Mouse (Mus musculus) kidney, postnatal 14 days (tissue): ENCODE data around the gene Tfpt.
"Not testable (repeated sequence)": the region's sequence is repeated elsewhere in the genome, so short reads cannot be mapped to it uniquely, and the experiment has no call there.

ENCODE experiments used
- DNase-seq: peaks from one replicate; pipeline ENCODE4 v3.0.0; 2022; ENCODE audit warnings: mixed read lengths

Gene Tfpt

DNA sequence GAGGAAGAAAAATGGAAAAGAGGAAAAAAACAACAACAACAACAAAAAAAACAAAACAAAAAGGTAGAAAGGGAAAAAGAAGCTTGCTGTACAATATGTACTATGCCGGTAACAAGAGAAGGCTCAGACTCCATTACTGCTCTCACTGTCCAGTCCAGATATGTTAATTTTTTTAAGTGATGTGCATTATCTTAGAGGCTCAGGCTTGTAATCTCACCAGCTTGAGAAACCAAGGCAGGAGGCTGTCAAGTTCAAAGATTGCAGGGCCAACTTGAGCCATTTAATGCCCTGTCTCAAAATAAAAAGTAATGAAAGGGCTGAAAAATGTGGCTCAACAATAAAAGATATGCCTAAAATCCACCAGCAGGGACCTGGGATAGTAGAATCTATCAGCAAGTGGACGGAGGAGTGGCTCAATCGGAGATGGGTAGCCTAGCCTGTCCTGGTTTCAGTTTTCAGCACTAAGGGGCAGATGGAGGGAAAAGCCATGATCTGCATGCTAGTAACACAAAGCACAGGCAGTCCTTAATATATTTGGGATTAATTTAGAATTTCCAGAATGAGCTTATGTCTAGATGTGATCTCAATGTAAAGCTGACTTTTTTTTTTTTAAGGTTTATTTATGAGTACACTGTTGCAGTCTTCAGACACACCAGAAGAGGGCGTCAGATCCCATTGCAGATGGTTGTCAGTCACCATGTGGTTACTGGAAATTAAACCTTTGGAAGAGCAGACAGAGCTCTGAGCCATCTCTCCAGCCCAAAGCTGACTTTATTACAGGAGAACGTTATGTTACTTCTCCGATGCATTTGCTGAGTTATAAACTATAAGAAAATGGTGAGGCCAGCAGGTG is 13.1 kb downstream of the Tfpt start:
- no peak for DNase-seq

DNA sequence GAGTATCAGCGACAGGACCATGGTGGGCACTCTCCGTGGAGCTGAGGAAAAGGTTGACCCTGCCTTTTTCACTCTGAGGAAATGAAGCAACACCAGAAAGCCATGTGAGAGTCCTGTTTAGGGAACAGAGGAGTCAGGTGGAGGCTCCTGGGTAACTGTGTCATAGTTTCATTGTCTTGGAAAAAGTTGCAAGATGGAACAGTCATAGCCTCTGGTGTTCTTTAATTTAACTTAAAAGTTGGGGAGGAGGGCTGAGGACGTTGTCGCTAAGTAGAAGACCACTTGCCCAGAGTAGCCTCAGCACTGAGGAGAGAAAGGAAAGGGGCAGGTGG is 13.7 kb downstream of the Tfpt start, which contains the start of gene Oscar:
TSS of gene Oscar (minus strand) at position 101 of the 332 bp plus-strand sequence.
- no peak for DNase-seq

DNA sequence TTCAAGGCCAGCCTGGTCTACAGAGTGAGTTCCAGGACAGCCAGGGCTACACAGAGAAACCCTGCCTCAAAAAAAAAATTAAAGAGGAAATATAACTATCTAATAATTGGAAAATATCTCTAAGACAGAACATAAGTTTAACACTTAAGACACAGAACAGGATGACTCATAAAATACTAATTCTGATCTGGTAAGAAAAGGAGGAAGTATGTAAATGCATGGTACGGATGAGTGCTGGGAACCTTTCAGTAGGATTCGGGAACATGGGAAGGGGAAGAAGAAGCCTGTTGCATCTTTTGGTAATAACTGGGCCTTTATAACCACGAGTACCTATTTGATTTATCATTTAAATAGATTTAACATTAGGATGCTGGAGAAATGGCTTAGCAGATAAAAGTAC is 15.7 kb downstream of the Tfpt start:
- no peak for DNase-seq

DNA sequence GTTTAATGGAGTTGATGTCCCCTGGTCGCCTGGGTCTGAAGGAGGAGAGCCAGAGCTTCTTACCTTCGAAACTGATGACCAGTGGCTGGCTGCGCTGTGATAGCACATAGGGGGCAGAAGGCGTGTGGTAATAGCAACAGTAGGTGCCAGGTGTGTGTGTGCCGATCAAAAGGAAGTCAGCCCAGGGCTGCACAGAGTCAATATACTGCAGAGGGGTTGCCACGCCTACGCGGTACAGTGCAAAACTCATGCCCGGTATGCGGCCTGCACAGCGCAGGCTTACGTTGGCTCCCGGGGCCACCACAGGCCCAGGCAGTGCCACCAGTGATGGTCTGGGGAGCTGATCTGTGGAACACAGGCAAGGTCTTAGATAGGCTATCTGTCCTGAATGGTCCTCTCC is 18.7 kb downstream of the Tfpt start:
- DNase-seq = no peak

DNA sequence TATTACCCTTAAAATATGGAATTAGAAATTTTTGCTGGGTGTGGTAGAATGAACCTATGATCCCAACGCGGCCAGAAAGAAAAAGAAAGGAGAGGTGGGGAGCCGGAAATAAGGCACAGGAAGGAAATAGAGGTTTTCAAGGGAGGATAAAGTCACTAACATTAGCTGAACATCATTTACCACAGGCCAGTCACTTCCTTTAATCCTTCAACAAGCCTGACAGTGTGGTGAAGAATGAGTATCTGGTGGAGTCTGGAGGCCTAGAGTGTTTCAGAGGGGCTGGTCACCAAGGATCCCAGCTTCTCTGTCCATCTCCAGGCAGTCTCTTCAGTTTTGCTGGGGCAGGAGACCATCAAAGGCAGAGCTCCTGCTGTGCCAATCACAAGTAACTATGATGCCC is 19.3 kb downstream of the Tfpt start:
- no peak for DNase-seq

DNA sequence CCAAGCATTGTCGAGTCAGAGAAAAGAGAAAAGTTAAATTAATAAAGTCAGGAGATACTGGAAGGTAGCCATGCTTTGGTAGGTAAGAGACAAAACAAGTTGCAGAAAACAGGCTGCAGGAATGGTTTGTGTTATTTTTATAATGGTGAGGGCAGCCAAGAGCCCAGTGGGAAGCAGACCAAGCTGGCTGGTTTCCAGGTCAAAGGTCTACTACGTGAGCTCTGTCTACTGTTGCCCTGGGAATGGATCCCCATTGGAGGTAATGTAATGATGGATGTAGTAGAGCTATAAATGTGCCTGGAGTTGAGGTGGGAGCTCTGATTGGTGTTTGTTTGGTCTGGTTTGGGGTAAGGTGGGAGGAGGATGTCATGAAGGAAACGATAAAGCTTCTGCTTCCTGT is 20.6 kb downstream of the Tfpt start:
- DNase-seq = peak; percentile 81

DNA sequence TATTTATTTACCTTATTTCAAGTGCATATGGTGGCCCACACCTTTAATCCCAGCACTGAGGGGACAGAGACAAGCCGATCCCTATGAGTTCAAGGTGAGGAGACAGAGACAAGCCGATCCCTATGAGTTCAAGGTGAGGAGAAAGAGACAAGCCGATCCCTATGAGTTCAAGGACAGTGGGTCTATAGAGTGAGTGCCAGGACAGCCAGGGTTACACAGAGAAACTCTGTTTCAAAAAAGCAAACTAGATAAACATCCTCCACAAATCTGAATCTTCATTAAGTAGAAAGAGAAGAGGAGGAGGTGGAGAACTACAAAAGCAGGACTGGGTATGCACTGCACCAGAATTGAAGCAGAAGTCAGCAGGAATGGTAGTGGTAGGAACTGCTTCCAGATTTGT is 21.1 kb downstream of the Tfpt start:
- no peak for DNase-seq

DNA sequence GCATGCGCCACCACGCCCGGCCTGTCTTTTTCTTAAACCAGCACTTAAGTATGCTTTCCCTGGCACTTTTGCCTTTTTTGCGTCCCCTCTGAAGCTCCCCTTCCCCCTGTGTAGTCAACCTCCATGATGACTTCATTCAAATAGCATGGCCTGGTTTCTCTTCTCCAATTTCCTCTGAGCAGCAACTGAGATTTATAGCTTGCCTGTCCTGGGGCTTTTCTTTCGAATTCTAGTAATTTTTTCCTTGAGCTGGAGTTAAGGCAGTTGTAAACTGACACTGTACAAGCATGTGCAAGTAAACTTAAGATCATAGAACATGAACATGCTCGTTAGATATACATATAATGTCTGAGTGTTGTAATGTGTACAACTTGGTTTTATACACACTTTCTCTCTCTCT is 22.3 kb downstream of the Tfpt start:
- DNase-seq = no peak

DNA sequence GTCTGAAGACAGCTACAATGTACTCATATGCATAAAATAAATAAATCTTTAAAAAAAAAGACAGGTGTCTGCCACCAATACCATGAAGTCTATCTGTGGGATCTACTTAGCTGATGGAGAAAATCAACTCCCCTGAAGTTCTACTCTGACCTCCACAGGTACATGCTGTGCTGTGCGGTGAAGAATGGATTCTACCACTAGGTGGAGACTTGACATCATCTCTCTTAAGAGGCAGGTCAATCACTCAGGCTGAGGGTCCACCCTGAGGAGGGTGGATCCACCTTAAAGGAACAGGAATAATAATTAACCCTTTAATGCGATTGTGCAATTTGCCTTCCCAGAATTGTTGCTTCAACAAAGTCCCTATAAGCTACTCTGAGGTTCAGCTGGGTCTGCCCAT is 22.9 kb downstream of the Tfpt start:
- DNase-seq = peak; percentile 58

DNA sequence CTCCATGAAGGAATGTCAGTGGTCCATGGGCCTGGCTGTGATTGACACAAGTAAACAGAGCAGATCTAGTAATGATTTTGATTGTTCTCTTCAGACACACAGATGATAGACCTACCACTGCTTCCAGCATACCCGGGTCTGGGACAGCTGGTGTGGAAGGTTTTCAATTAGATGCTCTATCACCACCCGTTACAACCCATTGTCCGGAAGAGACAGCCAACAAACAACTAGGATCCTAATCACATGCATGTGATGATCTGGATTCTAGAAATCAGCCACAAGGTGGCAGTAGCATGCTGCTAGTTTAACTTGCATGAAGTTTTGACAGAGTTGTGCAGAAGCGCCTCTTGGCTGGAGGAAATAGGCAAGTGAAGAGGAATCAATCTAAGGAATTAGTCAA is 28.6 kb downstream of the Tfpt start:
- DNase-seq = peak; percentile 81

DNA sequence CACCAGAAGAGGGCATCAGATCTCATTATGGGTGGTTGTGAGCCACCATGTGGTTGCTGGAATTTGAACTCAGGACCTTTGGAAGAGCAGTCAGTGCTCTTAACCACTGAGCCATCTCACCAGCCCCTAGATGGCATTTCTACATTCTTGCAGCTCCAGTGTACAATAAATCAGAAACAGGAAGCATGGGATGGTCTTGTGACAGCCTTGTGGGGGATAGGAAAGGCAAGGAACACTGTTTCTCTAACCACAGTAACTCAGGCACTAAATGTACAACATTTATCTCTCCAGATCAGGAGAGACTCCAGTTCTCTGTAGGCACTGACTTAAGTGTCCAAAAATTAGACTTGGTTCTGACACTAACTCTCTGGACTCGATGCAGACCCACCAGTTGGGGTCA is 32.0 kb downstream of the Tfpt start:
- not testable (repeated sequence) for DNase-seq

DNA sequence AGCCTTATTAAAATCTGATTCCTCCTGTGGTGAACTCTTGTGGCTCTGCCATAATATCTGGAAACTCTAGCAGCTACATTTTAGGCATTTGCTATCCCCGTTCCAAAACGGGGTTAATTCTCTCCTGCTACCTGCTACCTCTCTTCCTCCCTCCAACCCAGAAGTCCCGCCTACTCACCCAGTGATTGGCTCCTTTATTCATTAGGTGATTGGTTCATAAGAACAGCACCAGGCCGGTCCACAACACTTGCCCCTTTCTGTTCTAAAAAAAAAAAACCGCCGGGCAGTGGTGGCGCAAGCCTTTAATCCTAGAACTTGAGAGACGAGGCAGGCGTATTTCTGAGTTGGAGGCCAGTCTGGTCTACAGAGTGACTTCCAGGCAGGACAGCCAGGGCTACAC is 34.6 kb downstream of the Tfpt start:
- DNase-seq = peak; percentile 50

DNA sequence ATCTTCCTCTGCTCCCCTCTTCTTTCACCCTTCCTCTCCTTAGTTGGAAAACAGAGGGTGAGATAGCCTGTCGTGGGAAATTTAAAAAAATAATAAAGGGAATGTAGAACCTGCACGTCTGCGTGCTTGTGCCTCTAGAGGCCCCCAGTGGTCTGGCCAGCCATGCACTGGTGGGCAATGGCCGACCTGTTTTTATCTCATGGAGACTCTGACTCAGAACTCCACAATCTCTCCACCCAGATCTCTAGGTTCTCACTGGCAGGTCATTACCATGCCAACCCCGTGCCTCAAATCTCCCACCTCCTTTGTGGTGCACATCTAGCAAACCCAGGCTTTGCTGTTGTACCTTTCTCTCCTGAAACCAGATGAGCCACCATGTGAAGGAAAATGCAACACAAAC is 35.0 kb downstream of the Tfpt start:
- DNase-seq = no peak

DNA sequence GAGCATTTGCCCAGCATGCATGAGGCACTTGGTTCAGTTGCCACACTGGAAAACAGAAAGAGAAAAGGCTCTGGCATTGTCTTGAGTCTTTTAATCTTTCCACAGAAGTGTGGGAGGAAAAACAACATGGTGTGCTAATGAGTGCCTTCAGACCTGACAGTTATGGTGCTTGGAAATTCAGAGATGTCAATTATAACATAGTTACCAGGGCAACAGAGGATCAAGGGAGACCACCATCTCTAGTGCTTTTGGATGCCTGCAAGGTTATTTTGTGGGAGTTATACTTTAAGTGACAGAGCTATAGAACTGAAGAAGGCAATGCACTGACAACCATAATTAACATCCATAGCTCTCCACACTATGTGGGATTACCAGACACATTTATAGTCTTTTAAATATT is 35.9 kb downstream of the Tfpt start:
- no peak for DNase-seq

DNA sequence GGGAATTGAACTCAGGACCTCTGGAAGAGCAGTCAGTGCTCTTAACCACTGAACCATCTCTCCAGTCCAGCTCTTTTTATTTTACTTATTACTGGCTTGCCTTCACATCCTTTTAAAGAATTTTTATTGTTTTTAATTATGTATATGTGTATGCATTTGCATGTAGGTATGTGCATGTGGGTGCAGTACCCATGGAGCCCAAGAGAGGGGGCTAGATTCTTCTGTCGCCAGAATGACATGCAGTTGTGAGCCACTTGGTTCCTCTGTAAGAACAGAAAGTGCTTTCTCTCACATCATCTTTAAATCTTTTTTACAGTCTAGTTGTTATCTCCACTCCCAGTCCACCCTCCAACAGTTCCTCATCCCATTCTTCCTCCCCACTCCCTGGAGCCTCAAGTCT is 38.2 kb downstream of the Tfpt start:
- no peak for DNase-seq

DNA sequence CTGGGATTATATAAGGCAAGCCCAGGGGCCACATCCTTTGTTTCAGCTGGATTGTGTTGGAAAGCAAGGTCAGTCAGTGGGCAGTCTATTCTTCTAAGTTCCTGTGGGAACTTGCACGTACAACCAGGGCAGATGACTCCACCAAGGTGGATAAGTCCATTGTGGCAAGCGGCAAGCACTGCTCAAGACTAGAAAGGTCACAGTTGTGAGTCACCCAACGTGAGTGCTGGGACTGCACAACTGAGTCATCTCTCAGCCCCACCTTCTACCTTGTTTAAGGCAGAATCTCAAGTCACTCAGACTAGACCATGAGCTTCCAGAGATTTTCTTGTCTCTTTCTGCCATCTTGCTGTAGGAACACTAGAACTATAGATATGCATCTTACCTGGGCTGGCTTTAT is 39.2 kb downstream of the Tfpt start:
- no peak for DNase-seq

DNA sequence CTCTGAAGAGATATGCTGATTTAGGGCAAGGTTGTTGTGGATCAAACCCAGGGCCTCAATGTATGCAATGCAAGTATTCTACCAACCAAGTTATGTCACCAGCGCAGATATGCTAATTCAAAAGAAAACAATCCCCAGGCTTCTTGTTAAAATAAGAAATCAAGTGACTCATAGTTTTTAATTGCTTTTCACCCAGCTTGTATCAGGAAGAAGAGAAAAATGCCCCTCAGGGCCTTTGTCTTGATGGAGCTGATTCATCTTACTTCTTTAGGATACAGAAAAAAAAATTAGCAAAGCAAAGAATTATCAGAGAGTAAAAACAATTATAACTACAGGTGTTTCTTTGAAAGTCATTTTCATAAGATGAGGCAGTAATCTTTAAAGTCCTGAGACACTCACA is 42.4 kb downstream of the Tfpt start:
- no peak for DNase-seq

DNA sequence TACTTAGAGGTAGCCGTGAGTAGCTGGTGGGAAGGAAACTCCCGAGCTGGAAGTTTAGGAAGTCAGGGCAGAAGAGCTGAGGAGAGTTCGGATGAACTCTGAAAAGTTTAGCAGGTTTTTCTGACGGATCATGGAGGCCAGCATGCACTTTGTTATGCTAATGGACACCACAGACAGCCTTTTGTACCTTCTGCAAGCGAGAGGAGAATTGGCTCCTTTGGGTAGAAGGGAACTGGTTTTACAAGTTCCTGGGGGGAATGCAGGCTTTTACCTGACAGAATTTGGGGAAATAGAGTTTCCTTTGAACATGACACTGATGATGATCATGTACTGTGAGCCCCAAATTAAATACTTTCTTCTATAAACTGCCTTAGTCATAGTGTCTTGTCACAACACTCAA is 43.5 kb downstream of the Tfpt start:
- DNase-seq = no peak

DNA sequence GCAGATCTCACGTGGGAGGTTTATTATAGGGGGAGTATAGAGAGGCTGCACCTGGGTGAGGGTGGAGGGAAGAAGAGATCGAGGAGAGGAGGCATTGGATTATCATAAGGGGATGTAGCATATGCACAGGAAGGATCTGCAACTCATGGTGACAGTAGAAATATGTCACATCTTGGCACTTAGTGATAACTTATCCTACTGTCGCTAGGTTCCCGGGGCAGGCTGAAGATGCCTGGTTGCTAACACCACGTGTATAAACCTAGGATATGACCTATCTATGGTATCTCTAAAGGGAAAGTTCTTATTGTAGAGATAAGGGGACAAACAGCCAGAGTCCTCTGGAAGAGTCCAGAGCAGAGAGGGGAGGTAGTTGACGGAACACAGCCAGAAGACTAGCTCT is 44.0 kb downstream of the Tfpt start:
- DNase-seq = no peak

DNA sequence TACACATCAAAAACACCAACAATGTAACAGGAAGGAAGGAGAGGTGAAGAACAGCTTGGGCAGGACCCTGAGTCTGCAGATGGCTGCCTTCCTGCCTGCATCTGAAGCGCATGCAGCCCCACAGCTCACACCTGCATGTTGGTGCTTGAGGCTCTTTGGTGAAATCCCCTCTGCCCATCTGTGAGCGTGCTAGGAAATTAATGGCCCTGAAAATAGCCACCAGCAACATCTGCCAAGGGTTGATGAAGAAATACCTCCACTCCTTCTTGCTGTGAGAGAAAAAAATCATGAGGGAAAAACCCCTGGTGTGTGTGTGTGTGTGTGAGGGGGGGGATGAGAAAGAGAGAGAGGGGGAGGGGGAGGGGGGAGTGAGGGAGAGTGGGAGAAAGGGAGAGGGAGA is 49.7 kb downstream of the Tfpt start:
- DNase-seq = no peak

DNA sequence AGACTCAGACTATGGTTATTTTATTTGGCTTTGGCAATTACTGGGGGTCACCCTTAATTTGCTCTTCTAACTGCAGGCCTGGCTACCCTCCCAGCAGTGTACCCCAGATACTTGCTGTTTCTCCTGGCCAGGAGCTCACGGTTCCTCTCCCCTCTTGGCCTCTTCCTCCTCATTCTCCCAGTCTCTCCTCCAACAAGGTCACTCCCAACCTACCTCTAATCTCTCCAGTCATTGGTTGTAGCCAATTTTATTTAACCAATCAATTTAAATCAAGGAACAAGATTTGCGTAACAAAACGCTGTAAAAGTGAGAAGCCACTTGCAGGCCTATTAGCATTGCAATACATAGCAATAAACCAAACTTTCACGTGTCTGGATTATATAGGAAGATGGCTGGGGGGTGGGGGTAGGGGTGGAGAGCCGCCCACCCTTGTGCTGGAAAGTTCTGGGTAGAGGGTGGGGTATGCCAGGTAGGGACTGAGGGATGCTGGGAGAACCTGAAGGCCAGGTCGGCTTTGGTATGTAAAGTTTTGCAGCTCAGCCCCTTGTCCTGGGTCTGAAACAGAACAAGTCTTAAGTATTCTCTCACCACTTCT is 50.7 kb downstream of the Tfpt start:
- no peak for DNase-seq

DNA sequence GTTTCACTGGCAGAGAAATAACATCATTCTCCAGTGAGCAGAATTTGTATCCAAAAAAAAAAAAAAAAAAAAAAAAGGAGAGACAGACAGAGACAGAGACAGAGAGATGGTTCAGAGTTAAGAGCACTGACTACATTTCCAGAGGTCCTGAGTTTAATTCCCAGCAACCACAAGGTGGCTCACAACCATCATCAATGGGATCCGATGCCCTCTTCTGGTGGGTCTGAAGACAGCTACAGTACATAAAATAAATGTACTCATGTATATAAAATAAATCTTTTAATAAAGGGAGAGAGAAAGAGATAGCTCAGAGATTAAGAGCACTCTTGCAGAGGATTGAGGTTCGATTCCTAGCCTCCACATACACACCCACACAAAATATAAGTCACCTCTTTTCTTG is 51.5 kb downstream of the Tfpt start:
- no peak for DNase-seq

DNA sequence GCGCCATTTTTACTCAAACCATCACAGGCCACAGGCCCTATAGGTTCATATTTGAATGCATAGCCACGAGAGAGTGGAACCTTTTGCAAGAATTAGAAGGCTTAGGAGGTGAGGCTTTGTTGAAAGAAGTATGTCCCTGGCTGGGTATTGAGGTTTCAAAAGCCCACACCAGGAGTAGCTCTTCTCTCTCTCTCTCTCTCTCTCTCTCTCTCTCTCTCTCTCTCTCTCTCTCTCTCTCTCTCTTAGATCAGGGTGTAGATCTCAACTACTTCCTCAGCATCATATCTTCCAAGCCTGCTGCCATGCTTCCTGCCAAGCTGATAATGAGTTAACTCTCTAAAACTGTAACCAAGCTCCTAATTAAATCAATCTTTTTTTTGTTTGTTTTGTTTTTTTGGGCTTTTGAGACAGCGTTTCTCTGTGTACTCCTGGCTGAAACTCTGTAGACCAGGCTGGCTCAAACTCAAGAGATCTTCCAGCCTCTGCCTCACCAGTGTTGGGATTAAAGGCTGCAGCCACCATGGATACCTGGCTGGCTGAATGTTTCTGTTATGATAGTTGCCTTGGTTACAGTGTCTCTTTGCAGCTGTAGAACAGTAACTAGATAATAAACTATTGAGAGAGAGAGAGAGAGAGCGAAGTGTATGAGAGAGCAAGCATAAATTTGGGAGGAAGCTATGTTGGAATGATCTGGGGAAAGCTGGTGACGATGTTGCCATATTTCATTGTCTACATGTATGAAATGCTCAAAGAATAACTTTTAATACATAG is 53.2 kb downstream of the Tfpt start:
- DNase-seq = no peak

DNA sequence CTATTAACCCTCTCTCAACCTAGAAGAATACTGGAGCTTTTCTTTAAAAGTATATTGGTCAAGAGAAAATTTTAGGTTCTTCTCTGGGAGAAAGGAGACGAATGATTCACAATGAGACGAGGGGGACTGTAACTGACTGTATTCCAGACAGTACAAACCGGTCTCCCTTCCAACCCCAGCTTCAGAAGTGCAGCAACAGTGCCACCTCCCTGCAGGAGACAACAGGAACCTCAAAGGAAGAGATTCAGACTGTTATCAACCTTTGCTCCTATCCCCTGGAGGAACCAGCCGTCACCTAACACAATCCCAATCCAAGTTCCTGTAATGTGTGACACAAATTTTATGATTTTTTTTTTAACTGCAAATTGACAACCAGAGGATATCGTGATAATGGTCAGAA is 55.5 kb downstream of the Tfpt start:
- DNase-seq = no peak
